Mouse (Mus musculus) kidney, embryonic 14.5 days (tissue): ENCODE results near the gene Tspan4. TPM values are rescaled to one million over a fixed set of nuclear protein-coding genes. Genes with fewer than 3 reads are reported as not detected.

Source experiments
- ATAC-seq: fragments of 200-750 bp; cut with Nextera tagmentation; 2 replicates; pipeline ENCODE4 v1.8.0; 2017; ENCODE audit warnings: moderate number of reproducible peaks, mild to moderate bottlenecking, moderate TSS enrichment, moderate library complexity; ENCODE audit not compliant: low FRiP score, low TSS enrichment
- H3K27ac ChIP-seq: fragments of 300-500 bp; sonication (generic); 2 replicates; pipeline ENCODE4 v1.5.1; 2014; ENCODE audit warnings: low read depth, mild to moderate bottlenecking, low read length, moderate library complexity, mixed read lengths
- H3K27me3 ChIP-seq: fragments of 300-500 bp; sonication (generic); 2 replicates; pipeline ENCODE4 v1.6.1; 2014; ENCODE audit warnings: mild to moderate bottlenecking, low read length; ENCODE audit not compliant: control insufficient read depth, insufficient read depth
- H3K36me3 ChIP-seq: fragments of 300-500 bp; sonication (generic); 2 replicates; pipeline ENCODE4 v1.6.1; 2014; ENCODE audit warnings: low read length, mixed read lengths; ENCODE audit not compliant: control insufficient read depth, insufficient read depth
- H3K4me1 ChIP-seq: fragments of 300-500 bp; sonication (generic); 2 replicates; pipeline ENCODE4 v1.6.1; 2014; ENCODE audit warnings: low read length, mixed read lengths; ENCODE audit not compliant: control insufficient read depth, insufficient read depth
- H3K4me2 ChIP-seq: fragments of 300-500 bp; sonication (generic); replicated peaks from 2 replicates; pipeline ENCODE4 v1.6.1; 2014; ENCODE audit warnings: low read depth, mild to moderate bottlenecking, low read length
- H3K4me3 ChIP-seq: fragments of 300-500 bp; sonication (generic); 2 replicates; pipeline ENCODE4 v1.5.1; 2014; ENCODE audit warnings: mild to moderate bottlenecking, low read length
- H3K9ac ChIP-seq: fragments of 300-500 bp; sonication (generic); 2 replicates; pipeline ENCODE4 v1.6.1; 2014; ENCODE audit warnings: low read depth, mild to moderate bottlenecking, low read length, moderate library complexity
- H3K9me3 ChIP-seq: fragments of 300-500 bp; sonication (generic); 2 replicates; pipeline ENCODE4 v1.6.1; 2016; ENCODE audit warnings: low read length; ENCODE audit not compliant: control insufficient read depth
- WGBS: fragments of 180-500 bp; shearing (Covaris S2); extraction: QIAGEN DNeasy Blood & Tissue Kit; methylation state at CpG from one replicate; pipeline ENCODE4 v1.1.7; 2014; 5-methylcytosine and 5-hydroxymethylcytosine counted together
- polyA plus RNA-seq: library from polyadenylated mRNA; unstranded; fragments of >200 nt; fragmentation: Nextera tagmentation; extraction: Ambion mirVana; gene quantifications from 2 replicates; pipeline ENCODE4 v1.2.1, GENCODE M21; 2014

Tspan4 gene
- polyA plus RNA-seq, 1 experiment from 2014 or later = 90.2 TPM

GRCm38 (mm10) chr7:141495940-141496339 lies 20.9 kb downstream of the Tspan4 start:
- H3K4me1 ChIP-seq = peaks cover 8% of the 10 kb centered on the region; the same call in 1 of the 2 replicates
- H3K27me3 ChIP-seq = no peaks in the 10 kb centered on the region
- no peak overlapping the region for H3K4me3 ChIP-seq
- ATAC-seq = no peak
- no peak overlapping the region for H3K9ac ChIP-seq
- peaks cover 32% of the 10 kb centered on the region for H3K36me3 ChIP-seq
- H3K9me3 ChIP-seq = no peaks in the 10 kb centered on the region
- WGBS = 86% methylated on average over 4 of the region's 4 CpGs
- H3K27ac ChIP-seq = no peak overlapping the region
- H3K4me2 ChIP-seq = no peak overlapping the region

- WGBS = 89% methylated on average over 3 of the region's 3 CpGs
- no peak for ATAC-seq
- H3K4me2 ChIP-seq = no peak overlapping the region
- no peaks in the 10 kb centered on the region for H3K27me3 ChIP-seq
- no peak overlapping the region for H3K4me3 ChIP-seq
- peaks cover 21% of the 10 kb centered on the region for H3K36me3 ChIP-seq
- no peaks in the 10 kb centered on the region for H3K9me3 ChIP-seq
- peaks cover 8% of the 10 kb centered on the region; the same call in 1 of the 2 replicates for H3K4me1 ChIP-seq
- H3K27ac ChIP-seq = no peak overlapping the region
- no peak overlapping the region for H3K9ac ChIP-seq
These were observed 22.6 kb downstream of the Tspan4 start for GRCm38 (mm10) chr7:141497600-141497999.

GRCm38 (mm10) chr7:141501820-141502555 lies 26.9 kb downstream of the Tspan4 start:
- H3K36me3 ChIP-seq = peaks cover 2% of the 10 kb centered on the region; the same call in 1 of the 2 replicates
- no peak overlapping the region for H3K4me3 ChIP-seq
- no peak overlapping the region for H3K4me2 ChIP-seq
- H3K27me3 ChIP-seq = no peaks in the 10 kb centered on the region
- H3K4me1 ChIP-seq = peaks cover 8% of the 10 kb centered on the region; the same call in 1 of the 2 replicates
- ATAC-seq = no peak
- H3K9me3 ChIP-seq = no peaks in the 10 kb centered on the region
- H3K9ac ChIP-seq = no peak overlapping the region
- 82% methylated on average over 7 of the region's 7 CpGs for WGBS
- no peak overlapping the region for H3K27ac ChIP-seq

- no peak overlapping the region for H3K4me2 ChIP-seq
- no peaks in the 10 kb centered on the region for H3K27me3 ChIP-seq
- no peaks in the 10 kb centered on the region for H3K9me3 ChIP-seq
- no peak overlapping the region for H3K9ac ChIP-seq
- WGBS = 93% methylated on average over 5 of the region's 5 CpGs
- H3K4me3 ChIP-seq = no peak overlapping the region
- no peak for ATAC-seq
- no peak overlapping the region for H3K27ac ChIP-seq
- H3K36me3 ChIP-seq = peaks cover 2% of the 10 kb centered on the region; the same call in 1 of the 2 replicates
- peaks cover 8% of the 10 kb centered on the region; the same call in 1 of the 2 replicates for H3K4me1 ChIP-seq
These were observed 27.5 kb downstream of the Tspan4 start for GRCm38 (mm10) chr7:141502556-141502905.

- ATAC-seq = no peak
- H3K9me3 ChIP-seq = no peaks in the 10 kb centered on the region
- no peaks in the 10 kb centered on the region for H3K4me1 ChIP-seq
- no peaks in the 10 kb centered on the region; the same call in 1 of the 2 replicates for H3K36me3 ChIP-seq
- H3K27ac ChIP-seq = no peak overlapping the region
- H3K4me3 ChIP-seq = no peak overlapping the region
- no peak overlapping the region for H3K9ac ChIP-seq
- WGBS = 87% methylated on average over 2 of the region's 2 CpGs
- no peak overlapping the region for H3K4me2 ChIP-seq
- H3K27me3 ChIP-seq = no peaks in the 10 kb centered on the region
These were observed 31.2 kb downstream of the Tspan4 start for GRCm38 (mm10) chr7:141506278-141506677.

GRCm38 (mm10) chr7:141508160-141508559 lies 33.1 kb downstream of the Tspan4 start:
- Histone ChIP-seq H3K27ac (no peak overlapping the region), H3K36me3 (no peaks in the 10 kb centered on the region; the same call in 1 of the 2 replicates), H3K4me3 (no peak overlapping the region), H3K4me1 (no peaks in the 10 kb centered on the region), H3K9me3 (no peaks in the 10 kb centered on the region), H3K9ac (no peak overlapping the region), H3K27me3 (no peaks in the 10 kb centered on the region), H3K4me2 (no peak overlapping the region)
- no peak for ATAC-seq

- WGBS = 92% methylated on average over 5 of the region's 5 CpGs
- H3K4me3 ChIP-seq = no peak overlapping the region
These were observed 35.2 kb downstream of the Tspan4 start for GRCm38 (mm10) chr7:141510196-141510595.

GRCm38 (mm10) chr7:141510681-141511191 lies 35.7 kb downstream of the Tspan4 start:
- no peak for ATAC-seq
- no peaks in the 10 kb centered on the region for H3K4me1 ChIP-seq
- 82% methylated on average over 8 of the region's 8 CpGs for WGBS
- no peaks in the 10 kb centered on the region for H3K27me3 ChIP-seq
- H3K4me3 ChIP-seq = no peak overlapping the region
- no peak overlapping the region for H3K9ac ChIP-seq
- H3K4me2 ChIP-seq = no peak overlapping the region
- no peaks in the 10 kb centered on the region for H3K9me3 ChIP-seq
- no peaks in the 10 kb centered on the region; the same call in 1 of the 2 replicates for H3K36me3 ChIP-seq
- no peak overlapping the region for H3K27ac ChIP-seq

More at GRCm38 (mm10) chr7:141510196-141510595, 35.2 kb downstream of the Tspan4 start:
- Histone ChIP-seq H3K9me3 (no peaks in the 10 kb centered on the region), H3K36me3 (no peaks in the 10 kb centered on the region; the same call in 1 of the 2 replicates), H3K27ac (no peak overlapping the region), H3K4me1 (no peaks in the 10 kb centered on the region), H3K9ac (no peak overlapping the region), H3K27me3 (no peaks in the 10 kb centered on the region), H3K4me2 (no peak overlapping the region)
- ATAC-seq = no peak

GRCm38 (mm10) chr7:141517638-141518037 lies 42.6 kb downstream of the Tspan4 start:
- Histone ChIP-seq H3K9ac (no peak overlapping the region), H3K36me3 (peaks cover 5% of the 10 kb centered on the region; the same call in 1 of the 2 replicates), H3K4me3 (no peak overlapping the region), H3K27me3 (no peaks in the 10 kb centered on the region), H3K4me2 (no peak overlapping the region), H3K27ac (no peak overlapping the region), H3K4me1 (no peaks in the 10 kb centered on the region), H3K9me3 (no peaks in the 10 kb centered on the region)
- WGBS = 88% methylated on average over 4 of the region's 4 CpGs
- ATAC-seq = no peak
